Mouse (Mus musculus): ENCODE data around the gene Selenos. TPM values are rescaled to one million over a fixed set of nuclear protein-coding genes. Genes with fewer than 3 reads are reported as not detected.

Selenos gene
- 46.7 to 55.9 TPM (median 53.7 TPM) in 4 replicates for total RNA-seq (2023)

DNA sequence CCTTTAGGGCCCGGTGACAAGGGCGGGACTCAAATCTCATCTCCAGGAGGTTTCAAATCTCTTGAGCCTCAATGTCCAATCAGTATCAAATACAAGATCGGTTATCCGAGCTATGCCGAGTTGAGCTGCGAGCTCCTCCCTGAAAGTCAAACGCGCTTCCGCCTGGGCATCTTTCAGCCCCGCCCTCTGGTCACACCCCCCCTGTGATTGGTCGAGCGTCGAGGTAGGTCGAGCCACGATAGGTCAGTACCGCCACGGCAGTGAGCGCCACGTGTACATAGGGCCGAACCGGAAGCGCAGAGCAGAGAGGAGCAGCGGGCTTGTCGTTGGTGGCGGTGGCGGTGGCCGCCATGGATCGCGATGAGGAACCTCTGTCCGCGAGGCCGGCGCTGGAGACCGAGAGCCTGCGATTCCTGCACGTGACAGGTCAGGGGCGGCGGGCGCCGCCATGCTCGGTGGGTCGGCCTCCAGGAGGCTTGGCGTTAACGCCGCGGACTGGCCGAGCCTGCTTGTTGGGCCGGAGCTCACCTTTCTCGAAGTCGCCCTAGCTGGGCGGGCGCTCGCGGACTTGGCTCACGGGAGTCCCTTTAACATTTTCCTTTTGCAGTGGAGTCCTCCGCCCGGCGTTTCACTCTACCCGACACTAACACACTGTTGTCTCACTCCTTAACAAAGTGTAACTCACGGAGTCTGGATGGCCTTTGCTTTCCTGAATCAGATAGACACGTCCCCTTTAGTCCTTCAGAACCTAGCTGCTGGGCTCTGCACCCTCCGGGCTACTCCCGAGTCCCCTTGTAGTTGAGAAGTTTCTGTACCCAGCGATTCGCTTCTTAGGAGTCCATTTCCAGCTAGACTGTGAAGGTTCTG, at the start of gene Selenos:
TSS of gene Selenos (plus strand) at position 286 of the 867 bp plus-strand sequence.

DNA sequence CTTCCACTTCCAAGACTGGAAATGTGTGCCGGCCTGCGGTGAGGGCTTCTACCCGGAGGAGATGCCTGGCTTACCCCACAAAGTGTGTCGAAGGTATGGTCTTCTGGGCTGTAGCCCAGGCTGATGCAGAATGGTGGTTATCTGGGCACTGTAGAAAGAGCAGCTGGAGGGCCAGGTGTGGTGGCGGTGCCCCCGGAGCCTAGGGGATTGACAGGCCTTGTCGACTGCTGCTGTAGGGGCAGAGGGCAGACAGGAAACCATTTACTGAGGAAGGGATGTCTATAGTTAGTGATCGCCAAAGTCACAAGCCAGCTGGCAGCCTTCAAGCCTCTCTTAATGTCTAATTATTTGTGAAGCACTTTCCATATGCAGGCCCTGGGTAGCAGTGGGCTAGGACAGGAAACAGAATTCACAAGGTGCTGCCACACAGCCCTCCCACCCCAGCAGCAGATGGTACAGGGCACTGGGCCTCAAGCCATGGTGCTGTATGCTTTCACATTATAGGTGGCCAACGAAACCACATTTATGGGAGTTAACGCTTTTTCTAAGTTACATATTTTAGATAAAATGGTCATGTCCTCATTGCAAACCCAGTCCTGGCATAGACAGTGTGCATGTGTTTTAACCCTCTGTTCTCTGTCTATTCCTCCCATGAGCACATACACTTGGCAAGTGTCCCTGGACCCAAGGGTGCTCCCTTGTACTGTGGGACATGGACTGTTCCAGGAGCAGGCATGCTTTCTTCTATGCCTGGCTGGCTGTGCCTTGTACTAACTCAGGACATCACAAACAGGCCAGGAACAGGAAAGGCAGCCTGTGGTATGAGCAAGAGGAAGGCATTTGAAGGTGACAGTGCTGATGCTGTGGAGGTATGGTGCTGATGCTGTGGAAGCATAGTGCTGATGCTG, 35.6 kb upstream of the Selenos start, which contains the start of gene Gm45213:
TSS of gene Gm45213 (plus strand) at position 51 of the 908 bp plus-strand sequence.

DNA sequence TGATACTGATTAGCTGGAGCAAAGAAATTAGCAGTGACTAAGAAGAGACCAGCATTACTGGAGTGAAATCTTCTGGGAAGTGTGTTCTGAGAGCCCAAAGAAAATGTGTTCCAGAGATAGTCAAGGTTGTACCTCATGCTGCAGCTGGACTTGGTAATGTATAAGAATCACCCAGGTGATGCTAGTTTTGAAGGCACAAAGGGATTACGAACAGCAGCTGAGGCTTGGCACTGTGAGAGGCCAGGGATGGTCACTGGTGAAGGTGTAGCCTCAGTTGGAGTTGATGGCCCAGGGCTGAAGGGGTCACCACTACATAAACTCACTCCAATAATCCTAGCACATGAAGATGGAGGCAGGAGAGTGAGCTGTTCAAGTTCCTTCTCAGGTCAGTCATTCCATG, 20.7 kb upstream of the Selenos start, which contains the start of gene Snrpa1:
TSS of gene Snrpa1 (plus strand) at position 301 of the 400 bp plus-strand sequence.

DNA sequence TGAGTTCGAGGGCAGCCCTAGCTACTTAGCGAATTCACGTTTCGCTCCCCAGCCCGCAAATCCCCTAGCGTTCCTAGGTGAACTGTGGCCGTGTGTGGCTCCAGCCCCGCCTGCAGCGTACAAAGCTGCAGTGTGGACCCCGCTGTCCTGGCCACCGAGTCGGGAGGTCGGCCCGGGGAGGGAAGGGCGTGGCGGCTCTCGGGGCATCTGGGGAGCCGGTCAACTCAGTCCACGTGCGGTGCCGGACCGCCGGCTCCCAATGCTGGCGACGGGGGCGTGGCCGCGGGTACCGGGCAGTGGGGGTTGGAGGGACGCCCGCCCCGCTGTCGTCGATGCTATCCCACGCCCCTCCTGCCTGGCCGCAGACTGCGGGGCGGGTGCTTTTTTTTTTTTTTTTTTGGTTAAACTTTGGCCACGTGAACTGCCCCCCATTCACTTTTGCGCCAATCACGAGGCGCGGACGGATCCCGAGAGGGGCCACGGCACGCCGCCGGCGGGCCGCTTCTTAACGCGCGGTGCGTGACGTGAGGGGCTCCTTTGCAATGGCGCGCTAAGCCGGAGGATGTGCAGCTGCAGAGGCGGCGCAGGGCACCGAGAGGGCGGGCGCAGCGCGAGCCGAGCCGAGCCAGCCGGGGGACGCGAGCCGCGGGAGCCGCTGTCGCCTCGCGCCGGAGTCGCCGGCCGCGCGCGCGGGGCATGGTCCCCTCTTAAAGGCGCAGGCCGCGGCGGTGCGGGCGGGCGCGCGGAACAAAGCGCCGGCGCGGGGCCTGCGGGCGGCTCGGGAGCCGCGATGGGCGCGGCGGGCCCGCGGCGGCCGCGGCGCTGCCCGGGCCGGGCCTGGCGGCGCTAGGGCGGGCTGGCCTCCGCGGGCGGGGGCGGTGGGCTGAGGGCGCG, 29.8 kb downstream of the Selenos start, which contains the start of gene Chsy1:
TSS of gene Chsy1 (plus strand) at position 555 of the 894 bp plus-strand sequence.

Other genes with a start within 250 kb of the Selenos start
- gene Pcsk6, start 217.9 kb upstream of the Selenos start, total RNA-seq (2023): not detected in 4 replicates
- gene Gm45213, start 36.0 kb upstream of the Selenos start, total RNA-seq (2023): not detected in 4 replicates
- gene Snrpa1, start 20.6 kb upstream of the Selenos start, total RNA-seq (2023): 64.7 to 68.6 TPM (median 65.6 TPM) in 4 replicates
- gene Chsy1, start 29.9 kb downstream of the Selenos start, total RNA-seq (2023): 77.1 to 86.8 TPM (median 82.7 TPM) in 4 replicates

Data from B cell, adult 62 days (primary cell).